Mouse (Mus musculus): ENCODE data around the gene Prrc2c. TPM values are rescaled to one million over a fixed set of nuclear protein-coding genes. Genes with fewer than 3 reads are reported as not detected.
"Not testable (repeated sequence)": the region's sequence is repeated elsewhere in the genome, so short reads cannot be mapped to it uniquely, and the experiment has no call there.

The Prrc2c gene
- polyA plus RNA-seq (2012; rRNA removed), result 16.4 and 27.5 TPM in 2 replicates

DNA sequence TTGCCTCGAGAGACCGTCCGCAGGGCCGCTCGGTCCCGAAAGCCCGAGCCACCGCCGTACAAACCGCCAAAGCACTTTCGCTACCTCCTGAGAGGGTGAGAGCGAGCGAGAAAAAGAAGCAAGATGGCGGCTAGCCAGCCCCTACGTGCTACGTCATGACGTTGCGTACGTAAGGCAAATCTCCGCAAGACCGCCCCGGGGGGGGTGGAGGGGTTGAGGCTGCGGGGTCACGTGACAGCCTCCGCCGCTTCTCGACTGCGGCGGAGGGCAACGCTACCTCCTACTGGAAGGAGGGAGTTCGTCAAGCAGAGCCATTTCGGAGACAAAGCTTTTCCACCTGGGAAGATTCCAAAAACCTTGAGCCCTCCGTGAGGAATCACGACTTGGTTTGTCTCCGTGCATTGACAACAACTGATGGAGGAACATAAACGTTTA is at the start of gene Prrc2c:
Gene Prrc2c, minus strand, starts transcription at position 156 of the 435 bp plus-strand sequence.
- WGBS, result under 1% methylated on average over 36 of the region's 36 CpGs
- peak; percentile 93 for DNase-seq (ENCODE audit: low read depth, low spot score)

- 79% methylated on average over 4 of the region's 4 CpGs for WGBS
- no peak for DNase-seq (ENCODE audit: low read depth, low spot score)
These were observed 44.9 kb upstream of the Prrc2c start for GRCm38 (mm10) chr1:162785222-162785621.

GRCm38 (mm10) chr1:162783669-162784248 is 43.4 kb upstream of the Prrc2c start:
- DNase-seq (ENCODE audit: low read depth, low spot score), result no peak
- WGBS, result 83% methylated on average over 7 of the region's 7 CpGs

DNA sequence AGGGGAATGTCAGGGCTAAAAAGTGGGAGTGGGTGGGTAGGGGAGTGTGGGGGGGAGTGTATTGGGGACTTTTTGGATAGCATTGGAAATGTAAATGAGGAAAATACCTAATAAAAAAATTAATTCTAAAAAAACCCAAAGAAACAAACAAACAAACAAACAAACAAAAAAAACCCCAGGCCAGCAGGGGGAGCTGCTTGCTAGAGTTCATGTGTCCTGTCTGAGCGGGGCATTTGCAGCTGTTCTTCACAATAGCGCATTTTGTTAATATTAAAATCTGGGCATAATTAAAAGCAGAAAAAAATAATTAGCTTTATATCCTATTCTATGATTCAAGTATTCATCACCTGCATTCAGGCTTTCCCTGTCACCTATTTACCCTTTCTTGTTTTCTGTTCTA is 40.7 kb upstream of the Prrc2c start:
- 93% methylated on average over 2 of the region's 2 CpGs for WGBS

GRCm38 (mm10) chr1:162777943-162778538 is 37.7 kb upstream of the Prrc2c start:
- no peak for DNase-seq (ENCODE audit: low read depth, low spot score)
- 88% methylated on average over 5 of the region's 5 CpGs for WGBS

More for the DNA sequence above, 40.7 kb upstream of the Prrc2c start:
- not testable (repeated sequence) for DNase-seq (ENCODE audit: low read depth, low spot score)

GRCm38 (mm10) chr1:162773661-162774060 is 33.3 kb upstream of the Prrc2c start:
- 63% methylated on average over 4 of the region's 4 CpGs for WGBS
- no peak for DNase-seq (ENCODE audit: low read depth, low spot score)

DNA sequence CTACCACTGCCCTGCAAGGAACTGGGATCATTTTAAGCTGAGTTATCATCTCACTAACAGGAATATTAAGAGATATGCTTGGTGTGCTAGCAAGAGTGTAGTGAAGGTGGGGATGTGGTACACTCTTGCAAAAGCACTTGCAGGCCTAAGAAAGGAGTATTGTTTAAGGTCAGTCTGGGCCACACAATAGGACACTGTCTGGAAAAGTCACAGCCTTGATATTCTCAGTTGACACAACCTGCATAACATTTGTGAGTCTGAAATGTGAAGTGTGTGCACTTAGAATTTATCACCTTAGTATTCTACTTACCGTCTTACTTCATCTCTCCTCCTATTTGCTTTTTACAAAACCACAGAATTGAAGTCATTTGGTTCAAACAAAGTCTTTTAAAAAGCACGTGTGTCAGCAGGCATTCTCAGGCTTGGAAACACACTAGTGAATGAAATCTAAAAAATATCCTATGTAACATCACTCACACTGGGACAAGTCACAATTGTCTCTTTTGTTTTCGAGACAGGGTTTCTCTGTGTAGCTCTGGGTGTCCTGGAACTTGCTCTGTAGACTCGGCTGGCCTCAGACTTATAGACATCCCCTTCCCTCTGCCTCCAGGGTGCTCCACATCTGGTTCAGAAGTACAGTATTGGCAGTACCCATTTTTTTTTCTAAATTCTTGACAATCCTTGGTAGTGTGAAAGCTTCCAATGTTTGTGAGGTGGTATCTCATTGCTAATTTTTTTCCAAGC is 31.4 kb upstream of the Prrc2c start:
- WGBS, result 57% methylated on average over 4 of the region's 4 CpGs

GRCm38 (mm10) chr1:162752009-162752408 is 11.7 kb upstream of the Prrc2c start:
- 84% methylated on average over 6 of the region's 6 CpGs for WGBS
- DNase-seq (ENCODE audit: low read depth, low spot score), result no peak

More for the DNA sequence above, 31.4 kb upstream of the Prrc2c start:
- DNase-seq (ENCODE audit: low read depth, low spot score), result no peak

GRCm38 (mm10) chr1:162749607-162750006 is 9.3 kb upstream of the Prrc2c start:
- no peak for DNase-seq (ENCODE audit: low read depth, low spot score)
- WGBS, result 65% methylated on average over 7 of the region's 7 CpGs

DNA sequence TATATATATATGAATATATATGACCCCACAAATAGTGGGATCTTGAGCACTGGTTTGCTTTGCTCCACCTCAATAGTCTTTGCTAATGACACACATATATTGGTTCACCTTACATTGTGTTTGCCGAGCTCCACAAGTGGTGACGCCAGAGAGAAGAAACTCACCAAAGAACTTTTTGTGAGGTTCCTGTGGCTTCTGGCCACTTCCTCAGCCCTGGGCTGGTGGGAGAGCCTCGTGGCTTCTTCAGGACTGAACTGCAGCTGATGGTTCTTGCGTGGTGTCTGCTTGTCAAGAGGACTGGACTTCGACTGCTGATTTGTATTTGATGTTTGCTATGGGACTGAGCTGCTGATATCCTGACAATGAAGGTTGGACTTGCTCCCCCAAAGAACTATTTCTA is 8.4 kb upstream of the Prrc2c start:
- no peak for DNase-seq (ENCODE audit: low read depth, low spot score)
- WGBS, result 66% methylated on average over 5 of the region's 5 CpGs

DNA sequence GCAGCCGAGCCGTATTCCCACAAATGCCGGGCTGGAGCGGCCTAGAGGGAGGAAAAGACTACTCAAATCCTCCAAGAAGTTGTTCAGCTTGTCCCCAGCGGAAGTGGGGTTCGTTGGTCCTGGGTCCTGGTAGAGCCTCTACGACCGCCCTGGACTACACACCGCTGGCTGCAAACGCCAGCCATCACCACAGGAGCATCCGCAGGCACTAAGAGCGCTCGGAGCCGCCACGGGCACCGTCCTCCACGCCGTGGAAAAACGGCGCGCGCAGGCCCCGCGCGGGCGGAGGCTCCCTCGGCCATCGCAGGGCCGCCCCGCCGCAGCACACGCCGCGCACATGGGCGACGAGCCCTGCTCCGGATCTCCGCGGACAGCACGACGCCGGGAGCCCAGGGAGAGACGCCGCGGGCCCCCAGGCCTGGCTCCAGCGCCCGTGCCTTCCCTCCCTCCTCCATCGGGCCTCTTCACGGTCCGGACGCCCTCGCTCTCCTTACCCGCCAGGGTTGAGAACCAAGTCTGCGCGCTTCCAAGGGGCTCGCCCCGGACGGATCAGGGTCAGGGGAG is 443 bp downstream of the Prrc2c start:
- under 1% methylated on average over 52 of the region's 58 CpGs for WGBS

DNA sequence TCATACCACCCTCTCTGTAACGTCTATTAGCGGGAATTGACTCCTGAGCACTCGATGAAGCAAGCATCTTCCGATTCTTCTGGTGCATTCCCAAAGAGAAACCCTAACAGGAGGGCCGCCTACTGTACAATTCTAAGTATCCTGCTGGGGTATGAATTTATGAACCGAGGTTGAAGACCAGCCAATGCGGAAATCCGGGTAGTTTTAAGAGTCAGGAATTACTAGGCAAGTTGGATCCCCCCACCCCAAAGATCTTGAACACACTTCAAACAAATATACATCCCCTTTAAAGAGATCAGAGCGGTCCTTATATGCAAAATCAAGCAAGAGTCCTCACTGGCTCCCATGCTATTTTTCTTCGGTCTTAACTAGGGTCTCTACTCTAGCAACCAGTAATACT is 950 bp downstream of the Prrc2c start:
- DNase-seq (ENCODE audit: low read depth, low spot score), result no peak
- WGBS, result under 1% methylated on average over 10 of the region's 10 CpGs

More for the DNA sequence above, 443 bp downstream of the Prrc2c start:
- no peak for DNase-seq (ENCODE audit: low read depth, low spot score)

GRCm38 (mm10) chr1:162738472-162738871 is 1.9 kb downstream of the Prrc2c start:
- WGBS, result 2% methylated on average over 2 of the region's 2 CpGs

GRCm38 (mm10) chr1:162735084-162735483 is 5.3 kb downstream of the Prrc2c start:
- 38% methylated on average over 4 of the region's 4 CpGs for WGBS

More at GRCm38 (mm10) chr1:162738472-162738871, 1.9 kb downstream of the Prrc2c start:
- DNase-seq (ENCODE audit: low read depth, low spot score), result no peak

DNA sequence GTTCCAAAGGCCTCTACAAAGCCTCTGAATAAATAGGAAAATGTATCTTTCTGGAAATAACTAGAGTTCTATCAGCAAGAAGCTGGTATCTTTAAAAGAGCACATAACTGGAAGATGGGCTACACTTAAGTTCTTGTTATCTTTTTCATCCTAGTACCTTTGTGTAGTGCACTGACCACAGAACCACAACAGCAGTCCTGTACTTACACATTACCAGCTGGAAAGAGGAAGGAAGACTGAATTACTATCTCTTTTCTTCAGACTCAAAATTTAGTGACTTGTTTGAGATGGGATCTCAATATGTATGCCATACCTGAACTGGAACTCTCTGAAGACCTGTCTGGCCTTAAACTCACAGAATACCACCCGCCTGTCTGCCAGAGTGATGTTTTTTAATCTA is 6.1 kb downstream of the Prrc2c start:
- DNase-seq (ENCODE audit: low read depth, low spot score), result no peak
- WGBS, result 74% methylated on average over 1 of the region's 1 CpGs

More at GRCm38 (mm10) chr1:162735084-162735483, 5.3 kb downstream of the Prrc2c start:
- no peak for DNase-seq (ENCODE audit: low read depth, low spot score)

DNA sequence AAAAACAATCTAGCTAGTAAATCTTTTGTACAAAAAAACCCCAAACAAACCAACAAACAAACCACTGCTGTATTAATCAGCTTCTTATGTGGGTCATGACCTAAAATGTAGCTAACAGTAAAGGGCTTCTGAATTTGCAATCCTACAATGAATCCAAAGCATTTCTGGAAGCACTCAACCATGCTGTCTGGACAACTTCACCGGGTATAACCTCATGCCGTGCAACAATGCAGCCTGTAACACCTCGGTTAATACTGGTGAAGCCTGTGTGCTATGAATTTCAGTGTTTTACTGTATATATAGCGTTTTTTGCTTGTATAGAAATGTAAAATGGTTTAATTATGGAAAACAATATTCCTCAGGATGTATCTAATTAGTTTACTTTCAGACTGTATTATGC is 8.3 kb downstream of the Prrc2c start:
- 70% methylated on average over 4 of the region's 4 CpGs for WGBS
- no peak for DNase-seq (ENCODE audit: low read depth, low spot score)

DNA sequence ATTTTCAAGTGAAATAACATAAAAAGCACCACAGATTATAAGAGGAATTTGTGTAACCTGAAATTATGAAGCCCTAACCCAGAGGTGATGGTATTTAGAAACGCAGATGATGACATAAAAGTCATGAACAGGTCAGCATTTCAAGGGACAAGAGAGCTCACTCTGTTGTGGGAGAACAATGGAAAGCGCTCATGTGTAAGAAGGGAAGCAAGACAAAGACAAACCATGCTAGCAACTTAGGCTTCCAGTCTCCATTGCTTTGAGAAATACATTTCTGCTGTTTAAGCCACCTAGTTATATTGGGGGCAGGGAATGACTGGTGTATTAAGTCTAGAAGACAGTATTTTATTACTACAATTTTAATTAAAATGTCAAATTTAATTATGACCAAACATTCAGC is 10.9 kb downstream of the Prrc2c start:
- WGBS, result 86% methylated on average over 2 of the region's 2 CpGs
- no peak for DNase-seq (ENCODE audit: low read depth, low spot score)

GRCm38 (mm10) chr1:162727981-162728380 is 12.4 kb downstream of the Prrc2c start:
- no peak for DNase-seq (ENCODE audit: low read depth, low spot score)
- WGBS, result 78% methylated on average over 6 of the region's 6 CpGs

- no peak for DNase-seq (ENCODE audit: low read depth, low spot score)
These were observed 16.7 kb downstream of the Prrc2c start for GRCm38 (mm10) chr1:162723610-162724009.

- WGBS, result 82% methylated on average over 2 of the region's 2 CpGs
- no peak for DNase-seq (ENCODE audit: low read depth, low spot score)
These were observed 19.7 kb downstream of the Prrc2c start for GRCm38 (mm10) chr1:162720645-162721044.
